Mouse (Mus musculus): Measurements from ENCODE around the gene Dmac2.

The Dmac2 gene

DNA sequence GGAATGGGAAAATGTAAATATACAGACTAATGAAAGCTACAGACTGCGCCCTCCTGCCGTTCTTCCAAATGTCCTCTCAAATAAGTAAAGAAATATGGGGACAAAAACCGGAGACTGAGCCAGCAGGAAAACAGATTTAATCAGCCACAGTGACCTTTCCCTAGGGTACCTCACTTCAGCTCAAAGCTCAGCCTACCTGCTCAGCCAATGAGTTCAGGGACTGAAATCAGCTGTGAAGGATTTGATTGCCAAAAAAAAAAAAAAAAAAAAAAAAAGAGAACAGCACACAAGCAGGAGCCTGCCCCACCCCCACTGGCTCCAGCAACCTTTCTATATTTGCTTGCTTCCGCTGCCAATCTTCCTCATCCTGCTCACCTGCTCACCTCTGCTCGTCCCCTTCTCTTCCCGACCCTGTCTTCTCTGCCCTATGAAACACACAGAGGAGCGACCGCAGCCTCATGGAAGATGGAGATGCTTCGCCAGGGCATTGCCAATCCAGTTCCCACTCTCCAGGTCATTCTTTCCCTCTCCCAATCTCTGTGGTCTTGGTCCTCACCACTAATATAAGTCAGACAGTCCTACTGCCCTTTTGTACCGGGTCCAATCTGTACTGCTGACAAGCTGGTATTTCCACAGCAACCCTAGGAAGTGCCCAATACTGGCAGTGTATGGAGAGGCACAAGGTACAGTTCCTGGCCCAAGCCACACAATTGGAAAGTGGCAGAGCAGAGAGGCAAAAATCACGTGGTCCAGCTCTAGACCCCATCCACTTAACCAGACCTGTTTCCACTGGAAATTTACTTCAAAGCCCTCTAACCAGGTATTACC is 36.6 kb downstream of the Dmac2 start:
- no peak for DNase-seq

DNA sequence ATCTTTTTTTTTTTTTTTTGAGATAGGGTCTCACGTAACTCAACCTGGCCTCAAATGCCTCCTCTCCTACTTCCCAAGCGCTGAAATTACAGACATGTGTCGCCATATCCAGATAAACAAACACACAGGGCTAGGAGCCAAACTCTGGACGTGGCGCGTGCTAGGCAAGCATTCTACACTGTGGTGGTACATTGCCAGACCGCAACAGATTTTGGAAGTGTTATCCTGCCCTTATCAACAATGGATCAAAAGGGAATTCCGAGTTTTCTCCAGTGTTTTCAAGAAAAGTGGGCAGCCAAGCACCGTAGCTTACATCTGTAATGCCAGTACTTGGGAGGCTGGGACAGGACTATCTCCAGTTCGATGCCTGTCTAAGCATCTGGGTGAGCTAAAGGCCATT is 38.6 kb downstream of the Dmac2 start:
- DNase-seq, result no peak

DNA sequence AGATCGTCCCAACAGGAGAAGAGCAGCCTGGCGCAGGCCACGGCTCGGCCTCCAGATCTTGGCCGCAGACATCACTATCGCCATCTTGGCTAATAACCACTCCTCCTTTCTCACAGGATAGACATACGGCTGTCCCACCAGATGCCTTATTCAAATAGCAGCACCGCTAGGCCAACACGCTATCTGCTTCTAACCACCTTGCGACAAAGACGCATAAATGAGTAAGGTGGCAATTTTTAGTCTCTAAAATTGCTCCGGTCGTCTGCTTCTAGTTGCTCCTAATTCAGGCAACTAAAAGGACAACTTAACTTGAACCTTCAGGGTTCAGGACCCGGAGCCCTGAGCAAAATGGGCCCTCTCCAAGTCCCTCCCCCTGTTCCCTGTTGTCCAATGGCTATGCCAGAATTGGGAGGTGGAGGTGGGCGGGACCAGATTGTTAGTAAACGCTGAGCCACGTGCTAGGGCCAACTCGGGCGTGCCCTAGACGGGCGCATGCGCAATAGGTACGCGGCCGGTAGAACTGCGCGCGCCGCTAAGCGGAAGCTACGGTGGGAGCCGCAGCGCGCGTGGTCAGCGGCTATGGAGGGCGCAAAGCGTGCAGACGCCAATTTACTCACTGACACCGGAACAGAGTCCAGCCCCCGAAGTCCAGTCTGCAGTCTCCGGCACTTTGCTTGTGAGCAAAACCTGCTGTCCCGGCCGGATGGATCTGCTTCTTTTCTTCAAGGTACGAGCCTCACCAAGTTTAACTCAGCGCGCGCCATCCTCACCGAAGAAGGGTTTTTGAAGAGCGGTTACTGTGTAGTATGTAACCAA is 39.7 kb downstream of the Dmac2 start, which contains the start of the genes Bckdha and Exosc5:
Gene Bckdha (minus strand): TSS at position 325 of the 816 bp plus-strand sequence.
Gene Exosc5 (plus strand): TSS at position 508 of the 816 bp plus-strand sequence.
- peak; percentile 100 for DNase-seq

DNA sequence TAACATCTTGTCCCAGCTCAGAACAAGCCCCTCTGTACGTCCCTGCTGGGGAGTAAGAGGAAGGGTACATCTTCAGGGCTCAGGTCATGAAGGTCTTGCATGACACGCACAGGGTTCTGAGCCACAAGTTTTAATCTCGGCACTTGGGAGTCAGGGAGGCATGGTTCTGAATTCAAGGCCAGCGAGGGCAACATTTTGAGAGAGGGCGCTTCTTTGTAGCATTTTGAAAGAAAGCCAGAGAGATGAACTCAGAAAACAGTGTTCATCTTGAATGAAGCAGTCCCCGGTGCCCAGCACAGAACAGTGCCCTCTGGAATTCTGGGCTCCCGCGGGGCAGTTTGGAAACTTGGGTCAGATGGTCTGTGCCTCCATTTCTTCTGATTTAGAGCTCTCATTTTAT is 47.2 kb downstream of the Dmac2 start:
- no peak for DNase-seq

DNA sequence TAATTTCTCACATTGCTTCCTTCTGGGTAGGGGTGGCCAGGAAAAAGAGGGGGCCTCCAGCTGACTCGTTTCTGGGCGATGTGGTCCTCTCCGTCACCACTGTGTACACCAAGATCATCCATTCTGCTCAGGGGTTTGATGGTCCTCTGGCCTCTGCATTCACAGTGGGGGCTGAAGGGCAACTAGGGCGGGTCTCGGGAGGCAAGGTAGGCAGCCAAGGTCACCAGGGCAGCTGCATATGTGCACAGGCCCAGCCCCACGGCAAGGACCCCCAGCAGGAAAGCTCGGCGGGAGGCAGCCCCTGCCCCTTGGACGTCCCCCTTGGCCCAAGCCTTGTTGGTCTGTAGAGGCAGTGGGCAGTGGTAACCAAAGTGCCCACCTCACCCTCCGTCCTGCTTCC is 49.9 kb downstream of the Dmac2 start:
- no peak for DNase-seq

DNA sequence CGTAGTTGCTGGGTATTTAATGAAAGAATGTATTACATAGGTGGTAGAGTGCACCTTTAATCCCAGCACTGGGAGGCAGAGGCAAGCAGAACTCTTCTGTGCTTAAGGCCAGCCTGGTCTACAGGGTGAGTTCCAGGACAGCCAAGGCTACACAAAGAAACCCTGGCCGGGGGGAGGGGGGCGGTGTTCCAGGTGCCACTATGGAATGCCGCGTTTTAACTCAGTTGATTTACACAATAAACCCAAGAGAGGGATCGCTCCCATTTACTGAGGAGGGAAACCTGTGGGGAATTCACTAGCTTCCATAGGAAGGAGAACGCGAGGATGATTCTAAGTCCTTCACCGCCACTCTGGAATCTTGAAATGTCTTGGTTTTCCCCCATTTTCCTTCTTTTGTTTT is 50.4 kb downstream of the Dmac2 start:
- DNase-seq, result no peak

DNA sequence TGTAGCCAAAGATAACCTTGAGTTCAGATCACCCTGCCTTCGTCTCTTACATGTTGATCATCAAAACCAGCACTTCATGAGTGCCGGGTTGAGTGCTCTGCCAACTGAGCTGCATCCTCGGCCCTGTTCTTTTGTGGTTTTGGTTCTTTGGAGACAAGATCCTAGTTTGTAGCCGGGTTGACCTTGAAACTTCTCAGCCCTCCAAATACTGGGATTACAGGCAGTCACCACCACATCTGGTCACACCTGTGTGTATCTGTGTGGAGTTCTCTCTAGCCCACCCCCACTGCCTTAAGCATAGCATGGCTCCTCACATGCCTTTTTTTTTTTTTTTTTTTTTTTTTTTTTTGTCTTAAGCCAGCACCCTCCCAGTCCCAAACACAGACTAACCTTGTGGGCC is 50.9 kb downstream of the Dmac2 start:
- no peak for DNase-seq

DNA sequence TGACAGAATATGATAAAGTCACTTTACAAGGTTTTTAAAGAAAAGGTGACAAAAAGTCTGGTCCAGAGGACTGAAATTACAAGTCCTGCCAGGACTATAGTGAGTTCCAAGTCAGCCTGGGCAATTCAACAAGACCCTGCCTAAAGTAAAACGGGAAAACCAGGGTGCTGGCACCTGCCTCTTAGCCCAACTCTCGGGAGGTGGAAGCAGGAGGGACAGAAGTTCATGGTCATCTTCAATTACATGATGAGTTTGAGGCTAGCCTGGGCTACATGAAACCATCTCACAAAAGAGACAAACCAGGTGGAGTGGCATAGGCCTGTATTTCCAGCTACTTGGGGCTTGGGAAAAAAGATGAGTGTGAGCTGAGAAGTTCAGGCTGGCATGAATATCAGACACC is 52.5 kb downstream of the Dmac2 start:
- no peak for DNase-seq

DNA sequence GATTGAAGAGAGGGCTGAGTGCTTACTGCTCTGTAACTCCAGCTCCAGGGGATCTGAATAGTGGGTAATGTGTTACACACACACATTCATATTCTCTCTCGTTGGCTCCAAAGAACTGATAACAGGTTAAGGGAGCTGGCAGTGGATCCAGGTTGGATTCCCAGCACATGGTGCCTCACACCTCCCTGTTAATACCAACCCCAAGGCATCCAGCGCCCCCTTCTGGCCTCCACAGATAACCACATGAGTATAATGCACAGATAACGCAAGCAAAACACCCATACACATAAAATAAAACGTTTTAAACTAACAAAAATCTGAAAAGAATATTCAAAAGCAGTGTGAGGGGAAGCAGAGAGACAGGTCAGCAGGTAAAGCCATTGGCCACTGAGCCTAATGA is 53.2 kb downstream of the Dmac2 start:
- no peak for DNase-seq

DNA sequence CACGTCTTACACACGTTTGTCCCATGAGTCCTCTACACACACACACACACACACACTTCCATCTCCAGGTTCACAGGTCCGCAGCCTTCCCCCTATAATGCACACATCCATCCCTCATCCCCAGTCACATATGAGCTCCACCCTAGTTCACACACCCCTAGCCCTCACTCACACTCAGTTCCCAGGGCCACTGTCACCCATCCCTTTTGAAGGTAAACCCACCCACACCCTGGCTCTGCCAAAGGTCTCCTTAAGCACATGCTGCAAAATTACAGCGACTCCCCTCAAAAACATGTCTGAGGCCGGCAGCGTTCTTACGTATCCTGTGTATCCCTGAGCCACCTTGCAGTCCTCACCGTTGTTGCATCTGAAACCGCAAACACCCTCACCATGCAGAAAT is 55.1 kb downstream of the Dmac2 start:
- no peak for DNase-seq

DNA sequence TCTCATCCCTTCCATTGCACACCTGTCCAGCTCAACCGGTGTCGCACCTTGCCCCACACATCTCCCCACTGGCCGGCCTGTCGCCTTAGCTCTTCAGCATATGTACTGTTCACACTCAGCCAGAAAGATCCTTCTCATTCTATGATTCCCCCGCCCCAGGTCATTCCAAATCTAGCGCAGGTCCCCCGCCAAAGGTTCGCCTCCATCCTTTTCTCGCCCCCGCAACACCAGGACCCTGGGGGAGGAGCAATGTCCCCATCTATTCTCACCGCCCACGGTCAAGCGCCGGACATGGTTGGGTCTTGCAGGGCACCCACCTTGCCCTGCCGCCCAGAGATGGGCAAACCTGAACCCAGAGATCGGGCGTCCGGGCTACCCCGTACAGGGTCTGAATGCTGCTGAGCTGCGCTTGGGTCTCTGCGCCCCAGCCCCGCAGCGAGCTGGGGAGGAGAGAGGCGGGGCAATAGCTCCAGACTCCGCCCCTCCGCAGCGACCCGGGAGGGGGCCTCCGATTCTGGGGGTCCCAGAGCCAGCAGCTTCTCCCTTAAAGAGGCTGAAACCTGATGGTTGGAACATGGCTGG is 55.6 kb downstream of the Dmac2 start, which contains the start of gene Tmem91:
Gene Tmem91 (minus strand): TSS at position 448 of the 582 bp plus-strand sequence.
- no peak for DNase-seq
